Comparison of ENCODE assay signal across 8 mouse cellular contexts in the genomic region with DNA sequence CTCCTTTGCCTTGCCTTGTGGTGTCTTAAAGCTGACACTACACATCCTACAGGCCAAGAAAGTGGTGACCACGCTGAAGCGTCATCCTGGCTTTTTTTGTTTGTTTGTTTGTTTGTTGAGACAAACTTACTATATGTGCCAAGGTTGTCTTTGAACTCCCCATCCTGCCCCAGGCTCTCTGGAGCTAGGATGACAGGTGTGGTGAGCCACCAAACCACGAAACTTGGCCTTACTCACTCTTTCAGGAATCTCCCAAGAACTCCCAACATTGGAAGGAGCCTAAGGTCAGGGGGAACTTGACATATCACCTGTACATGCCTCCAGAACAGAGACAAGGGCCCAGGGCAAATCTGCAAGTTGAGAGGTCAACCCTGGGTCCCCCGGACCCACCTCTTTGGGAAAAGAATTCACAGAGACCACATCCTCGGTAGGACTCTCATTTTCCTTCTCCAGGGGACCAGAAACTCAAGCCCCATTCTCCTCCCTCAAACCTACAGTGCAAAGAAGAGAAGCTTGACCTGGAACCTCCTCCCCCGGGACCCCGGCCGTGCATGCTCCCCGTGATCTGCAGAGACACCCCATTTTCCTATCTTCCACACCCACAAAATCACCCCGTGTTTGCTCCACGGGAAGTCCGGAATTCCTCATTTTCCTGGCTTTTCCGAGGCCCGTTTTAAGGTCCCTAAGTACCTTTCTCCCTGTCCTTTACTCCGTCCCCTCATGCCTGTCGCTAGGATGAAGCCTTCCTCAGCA. TPM values are rescaled to one million over a fixed set of nuclear protein-coding genes. Genes with fewer than 3 reads are reported as not detected.
A peak's percentile ranks its signal among the peaks of the same experiment; 100 is the strongest.
DNase-seq lines count a peak whose midpoint lies in the region; ATAC-seq and TF ChIP-seq lines count a peak whose summit lies in the region.

No protein-coding gene starts in this region.

- peaks cover 24% of the 10 kb centered on the region for H3K4me1 ChIP-seq in cerebellum, adult 2 months (ENCODE audit: control insufficient read depth, insufficient read depth, low read length)
- peaks cover 19% of the 10 kb centered on the region for H3K4me1 ChIP-seq in neural tube, embryonic 11.5 days (ENCODE audit: control insufficient read depth, insufficient read depth, low read length)
- H3K4me1 ChIP-seq in limb, embryonic 15.5 days = peaks cover 62% of the 10 kb centered on the region
- H3K4me1 ChIP-seq in stomach, embryonic 15.5 days = peaks cover 42% of the 10 kb centered on the region

- H3K9me3 ChIP-seq in neural tube, embryonic 11.5 days (ENCODE audit: control insufficient read depth, low read length) = no peaks in the 10 kb centered on the region
- H3K9me3 ChIP-seq in limb, embryonic 15.5 days = no peaks in the 10 kb centered on the region
- H3K9me3 ChIP-seq in stomach, embryonic 15.5 days = no peaks in the 10 kb centered on the region

- H3K36me3 ChIP-seq in neural tube, embryonic 11.5 days (ENCODE audit: control insufficient read depth, insufficient read depth, low read length) = no peaks in the 10 kb centered on the region
- peaks cover 3% of the 10 kb centered on the region; the same call in 1 of the 2 replicates for H3K36me3 ChIP-seq in limb, embryonic 15.5 days
- H3K36me3 ChIP-seq in stomach, embryonic 15.5 days = no peaks in the 10 kb centered on the region

- peak overlapping the region; percentile 74 for H3K4me3 ChIP-seq in cerebellum, adult 2 months (replicated peaks; ENCODE audit: insufficient read depth, low read depth, low read length)
- peak overlapping the region; percentile 42 for H3K4me3 ChIP-seq in neural tube, embryonic 11.5 days (ENCODE audit: low read depth, low read length)
- peak overlapping the region; percentile 45 for H3K4me3 ChIP-seq in limb, embryonic 15.5 days
- peak overlapping the region; percentile 47 for H3K4me3 ChIP-seq in stomach, embryonic 15.5 days (replicated peaks)

- peak overlapping the region; percentile 78 for H3K9ac ChIP-seq in neural tube, embryonic 11.5 days (ENCODE audit: low read length)
- peak overlapping the region; percentile 48 for H3K9ac ChIP-seq in limb, embryonic 15.5 days
- H3K9ac ChIP-seq in stomach, embryonic 15.5 days = peak overlapping the region; percentile 53

- peak overlapping the region; percentile 84 for H3K27ac ChIP-seq in cerebellum, adult 2 months (ENCODE audit: insufficient read depth, low read length)
- peak overlapping the region; percentile 86 for H3K27ac ChIP-seq in neural tube, embryonic 11.5 days (ENCODE audit: low read depth, low read length)
- peak overlapping the region; percentile 91 for H3K27ac ChIP-seq in limb, embryonic 15.5 days
- peak overlapping the region; percentile 88 for H3K27ac ChIP-seq in stomach, embryonic 15.5 days

- DNase-seq in cerebellum, adult 2 months = no peak
- no peak for DNase-seq in cerebellum, postnatal 4 days (ENCODE audit: low spot score in 2 of 2)
- DNase-seq in neural tube, embryonic 11.5 days (ENCODE audit: low spot score) = no peak
- no peak for DNase-seq in neural tube, embryonic 10.5 days (ENCODE audit: extremely low spot score, low spot score)
- DNase-seq in embryo, embryonic 9.5 days (ENCODE audit: extremely low spot score) = no peak
- no peak for DNase-seq in yolk sac, embryonic 10.5 days (ENCODE audit: low spot score)

- peak overlapping the region; percentile 74 for H3K4me2 ChIP-seq in neural tube, embryonic 11.5 days (ENCODE audit: low read depth)
- peak overlapping the region; percentile 76 for H3K4me2 ChIP-seq in limb, embryonic 15.5 days
- H3K4me2 ChIP-seq in stomach, embryonic 15.5 days = peak overlapping the region; percentile 83

- TF ChIP-seq CTCF in cerebellum, adult 2 months (IDR thresholded peaks at IDR 0.05; ENCODE audit: borderline replicate concordance, insufficient read depth, low read depth, low read length) = no peak

- H3K27me3 ChIP-seq in cerebellum, adult 2 months (ENCODE audit: control insufficient read depth, insufficient read depth, low read length) = no peaks in the 10 kb centered on the region
- H3K27me3 ChIP-seq in neural tube, embryonic 11.5 days (ENCODE audit: control insufficient read depth, insufficient read depth, low read length) = no peaks in the 10 kb centered on the region
- no peaks in the 10 kb centered on the region for H3K27me3 ChIP-seq in limb, embryonic 15.5 days
- no peaks in the 10 kb centered on the region for H3K27me3 ChIP-seq in stomach, embryonic 15.5 days (replicated peaks)

- no peak for ATAC-seq in neural tube, embryonic 11.5 days (ENCODE audit: insufficient read depth, low FRiP score, low TSS enrichment)
- no peak for ATAC-seq in limb, embryonic 15.5 days (ENCODE audit: insufficient number of reproducible peaks, low FRiP score, low TSS enrichment, low read depth)
- no peak for ATAC-seq in stomach, embryonic 15.5 days (ENCODE audit: insufficient read depth, low FRiP score, low read depth)

- TF ChIP-seq POLR2A in cerebellum, adult 2 months (IDR thresholded peaks at IDR 0.05; ENCODE audit: borderline replicate concordance, insufficient read depth, low read length) = no peak

- WGBS in cerebellum, adult 2 months = 27% methylated on average over 16 of the region's 16 CpGs
- 35% methylated on average over 16 of the region's 16 CpGs for WGBS in neural tube, embryonic 11.5 days
- WGBS in limb, embryonic 15.5 days = 32% methylated on average over 16 of the region's 16 CpGs
- WGBS in stomach, embryonic 15.5 days = 31% methylated on average over 16 of the region's 16 CpGs

RNA-seq across cellular contexts. Expression of gene Mamstr, which starts 2.9 kb away (rescaled TPM):
- polyA plus RNA-seq in cerebellum, adult 2 months (2012; rRNA removed) = 7.1 and 9.8 TPM in 2 replicates
- polyA plus RNA-seq in neural tube, embryonic 11.5 days (2014; fragmentation: Nextera tagmentation; extraction: Ambion mirVana) = 2.9 and 5.6 TPM in 2 replicates
- 21.9 and 36.8 TPM in 2 replicates for polyA plus RNA-seq in limb, embryonic 15.5 days (2015; fragmentation: Nextera tagmentation; extraction: Ambion mirVana)
- 7.4 and 9.5 TPM in 2 replicates for polyA plus RNA-seq in stomach, embryonic 15.5 days (2015; fragmentation: Nextera tagmentation; extraction: Ambion mirVana)

RNA-seq across cellular contexts. Expression of gene Rasip1, which starts 15.4 kb away (rescaled TPM):
- 7.6 and 7.7 TPM in 2 replicates for polyA plus RNA-seq in cerebellum, adult 2 months (2012; rRNA removed)
- polyA plus RNA-seq in neural tube, embryonic 11.5 days (2014; fragmentation: Nextera tagmentation; extraction: Ambion mirVana) = 5.7 and 7.5 TPM in 2 replicates
- polyA plus RNA-seq in limb, embryonic 15.5 days (2015; fragmentation: Nextera tagmentation; extraction: Ambion mirVana) = 11.4 and 12.0 TPM in 2 replicates
- 11.0 and 11.6 TPM in 2 replicates for polyA plus RNA-seq in stomach, embryonic 15.5 days (2015; fragmentation: Nextera tagmentation; extraction: Ambion mirVana)

RNA-seq across cellular contexts. Expression of gene Izumo1, which starts 21.1 kb away (rescaled TPM):
- polyA plus RNA-seq in cerebellum, adult 2 months (2012; rRNA removed) = 0.08 and 0.18 TPM in 2 replicates
- not detected in 2 replicates for polyA plus RNA-seq in neural tube, embryonic 11.5 days (2014; fragmentation: Nextera tagmentation; extraction: Ambion mirVana)
- 0.14 and 0.27 TPM in 2 replicates for polyA plus RNA-seq in limb, embryonic 15.5 days (2015; fragmentation: Nextera tagmentation; extraction: Ambion mirVana)
- polyA plus RNA-seq in stomach, embryonic 15.5 days (2015; fragmentation: Nextera tagmentation; extraction: Ambion mirVana) = 0.19 and 0.31 TPM in 2 replicates

RNA-seq across cellular contexts. Expression of gene Fut2, which starts 23.5 kb away (rescaled TPM):
- 1.4 and 1.7 TPM in 2 replicates for polyA plus RNA-seq in cerebellum, adult 2 months (2012; rRNA removed)
- polyA plus RNA-seq in neural tube, embryonic 11.5 days (2014; fragmentation: Nextera tagmentation; extraction: Ambion mirVana) = 0.08 and 0.11 TPM in 2 replicates
- 7.7 and 8.0 TPM in 2 replicates for polyA plus RNA-seq in limb, embryonic 15.5 days (2015; fragmentation: Nextera tagmentation; extraction: Ambion mirVana)
- polyA plus RNA-seq in stomach, embryonic 15.5 days (2015; fragmentation: Nextera tagmentation; extraction: Ambion mirVana) = 5.2 and 6.7 TPM in 2 replicates

RNA-seq across cellular contexts. Expression of gene Fut1, which starts 25.6 kb away (rescaled TPM):
- 0.07 and 0.08 TPM in 2 replicates for polyA plus RNA-seq in cerebellum, adult 2 months (2012; rRNA removed)
- not detected in 2 replicates for polyA plus RNA-seq in neural tube, embryonic 11.5 days (2014; fragmentation: Nextera tagmentation; extraction: Ambion mirVana)
- polyA plus RNA-seq in limb, embryonic 15.5 days (2015; fragmentation: Nextera tagmentation; extraction: Ambion mirVana) = 2.9 and 3.3 TPM in 2 replicates
- 0.76 and 0.84 TPM in 2 replicates for polyA plus RNA-seq in stomach, embryonic 15.5 days (2015; fragmentation: Nextera tagmentation; extraction: Ambion mirVana)
